Mouse (Mus musculus): ENCODE measurements at regions not wholly inside any gene's neighbourhood (a gene's known extent, or its start where the extent isn't known, plus 50 kb on each side); places are given as distances from the start of the nearest gene placed in this dataset.

DNA sequence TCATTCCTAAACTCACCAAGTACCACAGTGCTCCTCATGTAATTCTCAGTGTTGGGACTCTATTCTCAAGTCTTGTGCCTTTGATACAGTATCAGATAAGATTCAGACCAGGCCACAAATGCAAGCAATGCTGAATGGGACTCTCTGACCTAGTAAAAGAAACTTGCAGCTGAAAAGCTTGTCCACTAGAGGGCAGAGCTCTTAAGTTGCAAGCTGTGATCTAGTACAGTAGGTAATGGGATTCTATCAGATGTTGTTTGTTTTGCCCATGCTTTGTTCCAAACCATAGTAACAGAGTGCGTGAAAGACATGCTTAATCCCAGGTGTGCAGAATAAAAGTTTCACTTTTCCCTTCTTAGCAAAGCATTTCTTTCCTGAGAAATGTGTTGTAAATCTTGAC lies 383.2 kb upstream of the Chrm2 start:
- Histone ChIP-seq H3K9ac (replicated peaks; ENCODE audit: low read length) (no peak overlapping the region), H3K27me3 (ENCODE audit: insufficient read depth, low read length) (no peaks in the 10 kb centered on the region), H3K4me1 (ENCODE audit: insufficient read depth, low read length) (no peaks in the 10 kb centered on the region), H3K4me2 (replicated peaks; ENCODE audit: low read depth, low read length) (no peak overlapping the region), H3K9me3 (ENCODE audit: low read length) (no peaks in the 10 kb centered on the region), H3K27ac (ENCODE audit: low read length) (no peak overlapping the region), H3K4me3 (ENCODE audit: low read length) (no peak overlapping the region), H3K36me3 (ENCODE audit: insufficient read depth, low read length) (no peaks in the 10 kb centered on the region)
- WGBS = 47% methylated on average over 1 of the region's 1 CpGs
- ATAC-seq (ENCODE audit: low FRiP score, low TSS enrichment) = no peak

- Histone ChIP-seq H3K4me1 (ENCODE audit: insufficient read depth, low read length) (no peaks in the 10 kb centered on the region), H3K4me3 (ENCODE audit: low read length) (no peak overlapping the region), H3K4me2 (replicated peaks; ENCODE audit: low read depth, low read length) (no peak overlapping the region), H3K9ac (replicated peaks; ENCODE audit: low read length) (no peak overlapping the region), H3K27me3 (ENCODE audit: insufficient read depth, low read length) (no peaks in the 10 kb centered on the region), H3K9me3 (ENCODE audit: low read length) (no peaks in the 10 kb centered on the region), H3K36me3 (ENCODE audit: insufficient read depth, low read length) (no peaks in the 10 kb centered on the region), H3K27ac (ENCODE audit: low read length) (no peak overlapping the region)
- WGBS = 59% methylated on average over 3 of the region's 3 CpGs
- ATAC-seq (ENCODE audit: low FRiP score, low TSS enrichment) = no peak
Observed at GRCm38 (mm10) chr6:36002090-36002489, 385.8 kb upstream of the Chrm2 start.

DNA sequence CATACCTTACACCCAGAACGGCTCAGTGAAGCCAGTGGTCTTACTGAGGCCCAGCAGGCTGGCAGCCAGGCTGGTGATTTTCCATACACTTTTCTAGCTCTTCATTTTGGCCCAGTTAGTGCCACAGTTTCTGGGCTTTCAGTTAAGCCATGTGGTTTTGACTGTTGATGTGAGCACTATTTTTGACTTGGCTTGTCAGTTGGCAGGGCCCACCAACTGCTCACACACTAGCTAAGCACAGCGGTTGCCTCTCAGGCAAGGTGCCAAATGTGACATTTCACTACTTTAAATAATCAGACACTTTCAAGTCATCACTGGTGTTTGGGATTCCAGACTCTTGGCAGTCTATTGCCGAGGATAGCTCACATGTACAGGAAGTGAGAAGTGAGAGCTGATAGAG lies 399.0 kb upstream of the Chrm2 start:
- Histone ChIP-seq H3K27ac (ENCODE audit: low read length) (no peak overlapping the region), H3K27me3 (ENCODE audit: insufficient read depth, low read length) (no peaks in the 10 kb centered on the region), H3K9me3 (ENCODE audit: low read length) (no peaks in the 10 kb centered on the region), H3K4me1 (ENCODE audit: insufficient read depth, low read length) (no peaks in the 10 kb centered on the region), H3K36me3 (ENCODE audit: insufficient read depth, low read length) (no peaks in the 10 kb centered on the region), H3K9ac (replicated peaks; ENCODE audit: low read length) (no peak overlapping the region), H3K4me2 (replicated peaks; ENCODE audit: low read depth, low read length) (no peak overlapping the region), H3K4me3 (ENCODE audit: low read length) (no peak overlapping the region)
- ATAC-seq (ENCODE audit: low FRiP score, low TSS enrichment) = no peak
- WGBS = 66% methylated on average over 3 of the region's 3 CpGs

DNA sequence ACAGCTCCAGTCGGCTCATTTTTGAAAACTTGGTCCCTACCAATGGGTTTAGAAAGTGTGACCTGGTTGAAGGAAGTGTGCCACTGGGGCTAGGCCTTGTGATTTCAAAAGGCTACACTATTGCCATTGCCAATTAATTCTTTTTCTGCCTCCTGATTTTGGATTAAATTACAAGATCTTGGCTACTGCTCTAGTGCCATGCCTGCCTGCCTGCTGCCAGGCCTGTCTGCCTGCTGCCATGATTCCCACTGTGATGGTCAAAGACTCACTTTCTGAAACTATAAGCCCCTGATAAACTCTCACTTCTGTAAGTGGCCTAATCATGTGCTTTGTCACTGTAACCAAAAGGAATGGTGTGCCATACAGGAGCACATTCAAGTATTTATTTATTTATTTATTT lies 400.4 kb upstream of the Mtpn start:
- H3K4me1 ChIP-seq (ENCODE audit: insufficient read depth, low read length) = no peaks in the 10 kb centered on the region

DNA sequence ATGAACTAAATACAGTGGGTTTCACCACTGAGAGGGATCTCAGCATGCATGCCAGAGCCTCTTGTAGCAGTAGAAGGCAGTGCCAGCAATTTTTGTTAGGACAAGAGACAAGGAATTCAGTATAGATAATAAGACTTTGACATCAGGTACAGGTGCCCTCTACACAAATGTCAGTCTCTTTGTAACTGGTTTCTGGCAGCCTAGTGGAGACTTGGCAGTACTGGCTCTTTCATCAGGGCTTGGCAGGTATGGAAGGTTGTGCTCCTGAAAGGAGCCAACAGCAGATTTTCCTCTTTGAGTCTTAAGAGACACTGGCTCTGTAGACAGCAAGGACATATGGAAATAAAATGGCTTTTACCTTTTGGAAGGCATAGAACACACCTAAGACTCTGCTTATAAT lies 384.5 kb upstream of the Mtpn start:
- no peaks in the 10 kb centered on the region for H3K36me3 ChIP-seq (ENCODE audit: insufficient read depth, low read length)
- H3K9ac ChIP-seq (replicated peaks; ENCODE audit: low read length) = no peak overlapping the region
- H3K4me2 ChIP-seq (replicated peaks; ENCODE audit: low read depth, low read length) = no peak overlapping the region
- H3K27ac ChIP-seq (ENCODE audit: low read length) = no peak overlapping the region
- no peaks in the 10 kb centered on the region for H3K27me3 ChIP-seq (ENCODE audit: insufficient read depth, low read length)
- H3K4me3 ChIP-seq (ENCODE audit: low read length) = no peak overlapping the region
- H3K9me3 ChIP-seq (ENCODE audit: low read length) = no peaks in the 10 kb centered on the region
- no peak for ATAC-seq (ENCODE audit: low FRiP score, low TSS enrichment)
- no peaks in the 10 kb centered on the region for H3K4me1 ChIP-seq (ENCODE audit: insufficient read depth, low read length)

More for the DNA sequence above, 400.4 kb upstream of the Mtpn start:
- Histone ChIP-seq H3K9me3 (ENCODE audit: low read length) (no peaks in the 10 kb centered on the region), H3K4me2 (replicated peaks; ENCODE audit: low read depth, low read length) (no peak overlapping the region), H3K36me3 (ENCODE audit: insufficient read depth, low read length) (no peaks in the 10 kb centered on the region), H3K9ac (replicated peaks; ENCODE audit: low read length) (no peak overlapping the region), H3K27ac (ENCODE audit: low read length) (no peak overlapping the region), H3K27me3 (ENCODE audit: insufficient read depth, low read length) (no peaks in the 10 kb centered on the region), H3K4me3 (ENCODE audit: low read length) (no peak overlapping the region)
- ATAC-seq (ENCODE audit: low FRiP score, low TSS enrichment) = no peak
- 97% methylated on average over 1 of the region's 1 CpGs for WGBS

DNA sequence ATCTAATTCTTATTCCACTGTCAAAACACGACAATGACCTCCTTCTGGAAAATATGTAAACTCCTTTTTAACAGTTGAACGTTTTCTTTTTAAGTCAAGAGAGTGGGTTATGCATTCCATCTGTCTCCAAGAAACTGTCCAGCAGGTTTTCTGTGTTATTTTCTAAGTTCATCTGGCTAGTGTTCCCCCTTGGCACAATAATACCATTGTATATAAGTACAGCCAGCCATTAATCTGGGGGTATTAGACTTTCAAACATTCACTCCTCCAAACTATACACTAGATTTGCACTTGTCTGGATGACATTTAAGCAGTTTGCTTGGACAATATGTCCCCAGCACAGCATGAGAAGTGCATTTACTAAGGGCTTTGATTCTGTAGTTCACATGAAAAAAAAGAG lies 358.3 kb upstream of the Mtpn start:
- 52% methylated on average over 2 of the region's 2 CpGs for WGBS
- ATAC-seq (ENCODE audit: low FRiP score, low TSS enrichment) = no peak
- no peaks in the 10 kb centered on the region for H3K36me3 ChIP-seq (ENCODE audit: insufficient read depth, low read length)
- H3K4me3 ChIP-seq (ENCODE audit: low read length) = no peak overlapping the region
- H3K27me3 ChIP-seq (ENCODE audit: insufficient read depth, low read length) = no peaks in the 10 kb centered on the region
- no peak overlapping the region for H3K27ac ChIP-seq (ENCODE audit: low read length)
- H3K4me2 ChIP-seq (replicated peaks; ENCODE audit: low read depth, low read length) = no peak overlapping the region
- no peak overlapping the region for H3K9ac ChIP-seq (replicated peaks; ENCODE audit: low read length)
- H3K4me1 ChIP-seq (ENCODE audit: insufficient read depth, low read length) = no peaks in the 10 kb centered on the region
- no peaks in the 10 kb centered on the region for H3K9me3 ChIP-seq (ENCODE audit: low read length)

DNA sequence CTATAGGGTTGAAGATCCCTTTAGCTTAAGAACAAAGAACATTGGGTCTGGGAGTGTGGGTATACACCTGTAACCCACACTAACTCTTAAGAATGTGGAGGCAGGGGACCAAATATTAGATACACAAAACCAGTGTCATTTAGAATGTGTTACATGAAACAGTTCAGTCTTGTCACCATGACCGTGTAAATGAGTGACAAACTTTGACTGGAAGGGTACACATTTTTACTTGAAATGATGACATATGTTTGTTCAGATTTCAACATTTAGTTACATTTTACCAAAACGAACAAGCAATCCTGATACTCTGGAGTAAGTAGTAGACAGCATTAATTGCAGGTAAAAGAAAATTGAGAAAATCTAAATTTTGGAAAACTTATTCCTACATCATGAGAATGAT lies 356.0 kb upstream of the Mtpn start:
- Histone ChIP-seq H3K4me3 (ENCODE audit: low read length) (no peak overlapping the region), H3K27me3 (ENCODE audit: insufficient read depth, low read length) (no peaks in the 10 kb centered on the region), H3K36me3 (ENCODE audit: insufficient read depth, low read length) (no peaks in the 10 kb centered on the region), H3K4me1 (ENCODE audit: insufficient read depth, low read length) (no peaks in the 10 kb centered on the region), H3K4me2 (replicated peaks; ENCODE audit: low read depth, low read length) (no peak overlapping the region), H3K9me3 (ENCODE audit: low read length) (no peaks in the 10 kb centered on the region), H3K9ac (replicated peaks; ENCODE audit: low read length) (no peak overlapping the region), H3K27ac (ENCODE audit: low read length) (no peak overlapping the region)
- WGBS = 85% methylated on average over 2 of the region's 2 CpGs
- ATAC-seq (ENCODE audit: low FRiP score, low TSS enrichment) = no peak

GRCm38 (mm10) chr6:35874671-35875070 lies 335.0 kb upstream of the Mtpn start:
- Histone ChIP-seq H3K4me3 (ENCODE audit: low read length) (no peak overlapping the region), H3K4me2 (replicated peaks; ENCODE audit: low read depth, low read length) (no peak overlapping the region), H3K27me3 (ENCODE audit: insufficient read depth, low read length) (no peaks in the 10 kb centered on the region), H3K4me1 (ENCODE audit: insufficient read depth, low read length) (no peaks in the 10 kb centered on the region), H3K9me3 (ENCODE audit: low read length) (no peaks in the 10 kb centered on the region), H3K9ac (replicated peaks; ENCODE audit: low read length) (no peak overlapping the region), H3K27ac (ENCODE audit: low read length) (no peak overlapping the region), H3K36me3 (ENCODE audit: insufficient read depth, low read length) (no peaks in the 10 kb centered on the region)
- no peak for ATAC-seq (ENCODE audit: low FRiP score, low TSS enrichment)
- WGBS = 91% methylated on average over 6 of the region's 6 CpGs

DNA sequence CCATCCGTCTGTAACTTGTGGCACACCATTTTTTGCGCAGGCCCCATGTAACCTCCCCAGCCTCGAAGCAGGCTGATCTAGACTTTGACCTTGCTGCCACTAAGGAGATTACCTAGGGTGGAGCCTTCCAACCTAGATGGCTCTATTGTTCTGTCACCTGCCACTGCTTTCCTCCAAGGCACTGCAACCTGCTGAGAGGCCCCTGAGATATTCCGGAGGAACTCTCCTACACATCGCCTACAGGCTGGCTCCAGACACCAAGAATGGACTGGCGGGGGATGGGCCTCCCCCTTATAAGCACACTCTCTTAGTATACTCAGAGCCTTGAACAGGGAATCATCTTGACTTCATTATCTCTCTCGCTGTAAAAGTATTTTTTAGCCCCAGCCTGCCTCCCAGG lies 331.7 kb upstream of the Mtpn start:
- H3K9ac ChIP-seq (replicated peaks; ENCODE audit: low read length) = no peak overlapping the region
- no peaks in the 10 kb centered on the region for H3K36me3 ChIP-seq (ENCODE audit: insufficient read depth, low read length)
- no peak overlapping the region for H3K4me3 ChIP-seq (ENCODE audit: low read length)
- ATAC-seq (ENCODE audit: low FRiP score, low TSS enrichment) = no peak
- H3K4me1 ChIP-seq (ENCODE audit: insufficient read depth, low read length) = no peaks in the 10 kb centered on the region
- 82% methylated on average over 7 of the region's 7 CpGs for WGBS
- H3K9me3 ChIP-seq (ENCODE audit: low read length) = no peaks in the 10 kb centered on the region
- H3K4me2 ChIP-seq (replicated peaks; ENCODE audit: low read depth, low read length) = no peak overlapping the region
- no peak overlapping the region for H3K27ac ChIP-seq (ENCODE audit: low read length)
- no peaks in the 10 kb centered on the region for H3K27me3 ChIP-seq (ENCODE audit: insufficient read depth, low read length)

GRCm38 (mm10) chr6:35864218-35864617 lies 324.5 kb upstream of the Mtpn start:
- no peaks in the 10 kb centered on the region for H3K4me1 ChIP-seq (ENCODE audit: insufficient read depth, low read length)
- no peaks in the 10 kb centered on the region for H3K27me3 ChIP-seq (ENCODE audit: insufficient read depth, low read length)
- no peak for ATAC-seq (ENCODE audit: low FRiP score, low TSS enrichment)
- no peak overlapping the region for H3K9ac ChIP-seq (replicated peaks; ENCODE audit: low read length)
- H3K4me2 ChIP-seq (replicated peaks; ENCODE audit: low read depth, low read length) = no peak overlapping the region
- no peaks in the 10 kb centered on the region for H3K9me3 ChIP-seq (ENCODE audit: low read length)
- H3K4me3 ChIP-seq (ENCODE audit: low read length) = no peak overlapping the region
- H3K27ac ChIP-seq (ENCODE audit: low read length) = no peak overlapping the region
- 84% methylated on average over 6 of the region's 6 CpGs for WGBS
- H3K36me3 ChIP-seq (ENCODE audit: insufficient read depth, low read length) = no peaks in the 10 kb centered on the region

GRCm38 (mm10) chr6:35853993-35854392 lies 314.3 kb upstream of the Mtpn start:
- 0 out of 2 replicates have a peak, but pooled peaks cover 3% of the 10 kb centered on the region for H3K9me3 ChIP-seq (ENCODE audit: low read length)
- no peaks in the 10 kb centered on the region for H3K4me1 ChIP-seq (ENCODE audit: insufficient read depth, low read length)
- ATAC-seq (ENCODE audit: low FRiP score, low TSS enrichment) = no peak
- no peaks in the 10 kb centered on the region for H3K36me3 ChIP-seq (ENCODE audit: insufficient read depth, low read length)
- no peak overlapping the region for H3K4me3 ChIP-seq (ENCODE audit: low read length)
- no peak overlapping the region for H3K4me2 ChIP-seq (replicated peaks; ENCODE audit: low read depth, low read length)
- H3K27ac ChIP-seq (ENCODE audit: low read length) = no peak overlapping the region
- no peaks in the 10 kb centered on the region for H3K27me3 ChIP-seq (ENCODE audit: insufficient read depth, low read length)
- 91% methylated on average over 5 of the region's 5 CpGs for WGBS
- no peak overlapping the region for H3K9ac ChIP-seq (replicated peaks; ENCODE audit: low read length)

Measured in kidney, embryonic 16.5 days (tissue).